Mouse (Mus musculus): ENCODE data around the gene Des.

DNA sequence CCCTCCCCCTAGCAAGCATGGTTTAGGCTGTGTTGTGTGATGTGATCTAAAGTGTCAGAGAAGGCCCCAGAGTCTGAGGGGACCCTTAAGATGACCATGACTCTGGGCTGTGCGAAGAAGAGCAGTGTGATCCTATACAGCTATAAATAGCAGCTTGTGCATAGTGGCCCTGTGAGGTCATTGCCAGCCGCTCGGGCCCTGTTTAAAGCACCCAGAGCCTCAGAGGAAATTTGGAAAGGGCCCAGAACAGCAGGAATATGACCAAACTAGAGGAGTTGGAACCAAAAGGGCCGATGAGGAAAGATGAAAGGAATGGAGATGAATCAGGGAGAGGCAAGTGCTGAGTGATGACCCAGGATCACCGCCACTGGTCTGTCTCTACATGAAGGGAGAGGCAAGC lies 12.8 kb upstream of the Des start:
- no peak for TF ChIP-seq FLI1 (IDR thresholded peaks at IDR 0.05; ENCODE audit: low read length)
- no peak for TF ChIP-seq GATA1 (IDR thresholded peaks at IDR 0.05; ENCODE audit: borderline replicate concordance, low read length)

Measured in megakaryocyte, embryonic 14.5 days (primary cell).